Mouse (Mus musculus) kidney, adult 18-20 months (tissue): ENCODE measurements around the gene Cacng6.
"Not testable (repeated sequence)": the region's sequence is repeated elsewhere in the genome, so short reads cannot be mapped to it uniquely, and the experiment has no call there.

Experiments used
- DNase-seq: peaks from one replicate; pipeline ENCODE4 v3.0.0; 2021

Gene Cacng6

GRCm38 (mm10) chr7:3423895-3424294, at the start of gene Cacng6:
Gene Cacng6 (plus strand): TSS chr7:3424195.
- no peak for DNase-seq

DNA sequence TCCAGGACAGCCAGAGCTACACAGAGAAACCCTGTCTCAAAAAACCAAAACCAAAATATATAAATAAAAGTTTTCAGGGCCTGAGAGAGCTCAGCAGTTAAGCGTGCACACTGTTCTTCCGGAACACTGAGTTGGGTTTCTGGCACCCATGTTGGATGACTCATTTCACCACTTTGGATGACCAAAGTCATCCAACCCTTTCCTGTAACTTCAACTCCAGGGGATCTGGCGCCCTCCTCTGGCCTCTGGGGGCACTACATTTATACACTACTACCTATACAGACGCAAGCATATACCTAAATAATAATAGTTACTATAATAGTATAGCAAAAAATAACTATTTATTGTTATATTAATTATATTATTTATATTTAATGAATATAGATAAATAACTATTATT, 47.2 kb upstream of the Cacng6 start:
- DNase-seq = peak; percentile 52

GRCm38 (mm10) chr7:3382123-3382522, 41.9 kb upstream of the Cacng6 start:
- no peak for DNase-seq

GRCm38 (mm10) chr7:3384807-3385319, 39.1 kb upstream of the Cacng6 start:
- DNase-seq = no peak

DNA sequence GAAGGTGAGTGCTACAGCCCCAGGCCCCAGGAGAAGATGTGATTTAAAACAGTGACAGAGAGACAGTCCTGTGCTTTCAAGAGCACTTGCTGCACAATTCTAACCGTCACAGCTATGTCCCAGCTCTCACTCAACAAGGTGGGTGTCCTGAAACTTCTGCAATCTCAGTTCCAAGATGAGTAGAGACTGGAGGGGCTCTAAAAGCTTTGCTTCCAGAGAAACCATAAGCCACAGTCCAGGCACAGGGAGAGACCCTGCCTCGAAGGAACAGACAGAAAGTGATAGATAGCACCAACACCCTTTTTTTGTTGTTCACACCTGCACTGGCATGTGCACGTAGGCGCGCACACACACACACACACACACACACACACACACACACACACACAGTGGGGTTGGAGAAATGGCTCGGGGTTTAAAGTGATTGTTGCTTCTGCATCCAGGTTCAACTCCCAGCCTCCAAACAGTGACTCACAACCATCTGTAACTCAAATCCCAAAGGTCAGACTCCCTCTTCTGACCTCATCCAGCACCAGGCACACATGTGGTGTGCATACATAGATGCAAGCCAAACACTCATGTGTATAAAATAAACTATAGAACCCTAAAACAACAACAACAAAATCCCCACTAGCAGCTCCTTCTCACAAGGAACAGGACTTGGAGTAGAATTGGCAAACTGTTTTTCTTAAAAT, 37.8 kb upstream of the Cacng6 start:
- no peak for DNase-seq

- no peak for DNase-seq
Measured at GRCm38 (mm10) chr7:3387761-3388160, 36.2 kb upstream of the Cacng6 start.

GRCm38 (mm10) chr7:3388885-3389284, 35.1 kb upstream of the Cacng6 start:
- DNase-seq = no peak

DNA sequence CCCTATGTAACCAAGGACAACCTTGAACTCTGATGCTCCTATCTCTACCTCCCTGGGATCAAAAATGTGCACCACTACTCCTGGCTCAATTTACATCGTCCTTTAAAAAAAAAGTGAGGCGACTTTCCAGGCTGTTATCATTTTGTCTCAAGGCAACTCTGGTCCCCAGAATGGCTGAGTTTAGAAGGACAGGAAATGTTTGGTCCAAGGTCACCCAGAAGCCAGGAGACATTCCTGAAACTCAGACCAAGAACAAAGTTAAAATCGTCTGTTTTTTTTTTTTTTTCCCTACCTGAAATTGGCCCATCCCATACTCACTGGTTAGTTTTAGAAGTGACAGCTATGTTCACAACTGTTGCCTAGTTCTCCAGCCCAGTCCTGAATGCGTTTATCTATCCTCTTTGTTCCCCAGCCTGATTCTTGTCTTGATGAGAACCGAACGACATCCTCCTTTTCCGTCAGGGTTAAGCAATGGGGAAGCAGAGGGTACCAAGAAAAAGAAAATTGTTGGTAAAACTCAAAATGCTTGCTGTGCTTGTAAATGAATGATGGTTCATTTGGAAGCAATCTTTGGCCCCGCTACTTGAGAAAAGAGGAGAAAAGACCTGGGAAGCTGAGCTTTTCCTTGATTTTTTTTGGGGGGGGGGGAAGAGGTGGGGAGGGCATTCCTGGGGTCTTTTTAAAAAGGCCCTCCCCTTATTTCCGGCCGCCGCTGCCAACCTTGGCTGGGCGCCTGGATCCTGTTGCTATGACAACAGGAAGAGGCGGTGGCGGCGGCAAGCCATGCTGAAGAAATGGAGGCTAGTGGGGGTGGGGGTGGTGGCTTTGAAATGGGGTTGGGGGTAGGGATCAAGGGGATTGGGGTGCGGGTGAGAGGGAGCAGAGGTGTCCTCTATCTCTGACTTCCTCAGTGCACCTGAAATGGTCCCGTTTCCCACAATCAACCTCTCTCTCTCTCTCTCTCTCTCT, 34.3 kb upstream of the Cacng6 start:
- peak; percentile 66 for DNase-seq

- no peak for DNase-seq
Measured at GRCm38 (mm10) chr7:3390413-3391080, 33.4 kb upstream of the Cacng6 start, which contains the start of gene Cacng8. Gene Cacng8 (plus strand): TSS chr7:3390683.

- DNase-seq = no peak
Measured at GRCm38 (mm10) chr7:3391081-3391451, 32.9 kb upstream of the Cacng6 start.

- no peak for DNase-seq
Measured at GRCm38 (mm10) chr7:3391809-3392208, 32.2 kb upstream of the Cacng6 start.

DNA sequence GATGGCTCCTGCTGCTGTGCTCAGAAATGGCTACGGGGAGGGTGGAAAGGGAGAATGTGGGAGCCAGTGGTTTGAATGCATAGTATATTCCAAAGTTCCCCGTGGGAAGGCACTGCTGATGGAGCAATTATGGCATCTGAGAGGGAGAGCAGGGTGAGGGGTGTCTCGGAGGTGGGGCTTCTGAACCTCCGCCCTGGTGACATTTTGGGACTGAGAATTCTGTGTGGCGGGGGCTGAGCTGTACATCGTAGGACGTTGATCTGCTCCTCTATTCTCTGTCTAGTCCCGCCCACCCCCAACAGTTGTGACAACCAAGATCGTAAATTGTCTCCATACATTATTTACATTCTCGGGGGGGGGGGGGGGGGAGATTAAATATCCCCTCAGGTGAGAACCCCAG, 26.6 kb upstream of the Cacng6 start:
- no peak for DNase-seq

GRCm38 (mm10) chr7:3397797-3398196, 26.2 kb upstream of the Cacng6 start:
- DNase-seq = no peak

GRCm38 (mm10) chr7:3398363-3398762, 25.6 kb upstream of the Cacng6 start:
- not testable (repeated sequence) for DNase-seq

DNA sequence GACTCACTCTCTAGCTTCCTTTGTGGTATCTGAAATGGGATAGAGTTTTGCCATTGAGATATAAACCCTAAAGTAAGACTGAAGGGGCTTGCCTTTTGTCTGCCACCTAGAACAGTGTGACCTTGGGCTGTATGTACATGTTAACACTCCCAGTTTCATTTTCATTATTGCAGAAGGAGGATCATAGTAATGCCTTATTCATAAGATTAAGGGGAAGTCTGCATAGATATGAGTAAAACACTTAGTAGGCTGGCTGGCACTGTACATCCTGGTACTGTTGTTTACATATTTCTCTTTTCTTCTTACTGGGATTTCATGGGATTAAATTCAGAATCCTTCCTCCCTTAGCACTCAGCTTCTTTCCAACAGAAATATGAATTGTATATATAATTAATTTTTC, 24.1 kb upstream of the Cacng6 start:
- DNase-seq = no peak

DNA sequence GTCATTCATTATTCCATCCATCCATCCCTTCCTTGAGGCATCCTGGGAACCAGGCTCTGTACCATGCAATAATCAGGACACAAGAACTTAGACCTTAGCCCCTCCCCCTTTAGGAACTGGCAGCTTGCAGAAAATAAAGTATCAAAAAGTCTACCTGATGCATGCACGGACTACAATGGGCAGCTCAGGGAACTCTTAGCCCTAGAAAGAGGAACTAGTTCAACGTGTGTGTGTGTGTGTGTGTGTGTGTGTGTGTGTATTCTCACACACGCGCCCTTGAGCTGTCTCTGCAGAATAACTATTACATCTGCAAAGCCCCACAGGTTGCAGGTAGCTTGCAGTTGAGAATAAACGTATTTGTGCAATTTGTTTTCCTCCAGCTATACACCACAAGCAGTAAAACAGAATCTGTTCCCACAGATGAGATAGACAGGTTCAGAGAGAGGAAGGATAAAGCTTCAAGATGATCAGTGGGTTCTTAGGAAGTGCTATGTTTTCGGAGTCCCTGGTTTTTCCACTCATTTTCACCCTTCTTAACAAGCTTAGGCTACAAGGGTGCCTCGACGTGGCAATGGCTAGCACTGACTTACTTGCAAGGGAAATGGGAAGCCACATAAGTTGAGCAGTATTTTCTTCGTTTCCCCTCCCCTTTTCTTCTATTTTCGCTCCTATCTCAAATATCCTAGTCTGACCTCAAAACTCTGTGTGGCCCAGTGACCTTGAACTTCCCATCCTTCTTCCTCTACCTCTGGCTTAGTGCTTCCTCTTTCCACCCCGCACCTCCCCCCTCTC, 14.1 kb upstream of the Cacng6 start:
- DNase-seq = no peak

- DNase-seq = peak; percentile 9
Measured at GRCm38 (mm10) chr7:3411160-3411941, 12.6 kb upstream of the Cacng6 start.

DNA sequence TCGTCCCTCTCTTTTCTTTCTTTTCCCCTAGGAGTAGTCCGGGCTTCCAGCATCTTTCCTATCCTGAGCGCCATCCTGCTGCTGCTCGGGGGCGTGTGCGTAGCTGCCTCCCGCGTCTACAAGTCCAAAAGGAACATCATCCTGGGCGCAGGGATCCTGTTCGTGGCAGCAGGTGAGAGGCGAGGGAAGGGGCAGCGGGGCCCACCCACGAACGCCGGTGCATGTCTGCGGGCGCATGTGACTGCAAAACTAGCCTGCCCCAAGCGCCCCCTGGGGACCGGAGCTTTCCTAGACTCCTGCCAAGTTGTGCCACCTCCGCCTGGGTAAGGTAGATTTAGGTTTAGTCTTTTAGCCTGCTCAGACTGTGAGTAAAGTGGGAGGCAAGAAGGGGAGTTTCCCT, 12.0 kb upstream of the Cacng6 start:
- DNase-seq = peak; percentile 8

DNA sequence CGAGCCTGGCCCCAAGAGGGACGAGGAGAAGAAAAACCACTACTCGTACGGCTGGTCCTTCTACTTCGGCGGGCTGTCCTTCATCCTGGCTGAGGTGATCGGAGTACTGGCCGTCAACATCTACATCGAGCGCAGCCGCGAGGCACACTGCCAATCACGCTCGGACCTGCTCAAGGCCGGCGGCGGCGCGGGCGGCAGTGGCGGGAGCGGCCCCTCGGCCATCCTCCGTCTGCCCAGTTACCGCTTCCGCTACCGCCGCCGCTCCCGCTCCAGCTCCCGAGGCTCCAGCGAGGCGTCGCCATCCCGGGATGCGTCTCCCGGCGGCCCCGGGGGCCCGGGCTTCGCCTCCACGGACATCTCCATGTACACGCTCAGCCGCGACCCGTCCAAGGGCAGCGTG, 9.1 kb upstream of the Cacng6 start:
- DNase-seq = peak; percentile 45

GRCm38 (mm10) chr7:3415378-3415777, 8.6 kb upstream of the Cacng6 start:
- peak; percentile 49 for DNase-seq

DNA sequence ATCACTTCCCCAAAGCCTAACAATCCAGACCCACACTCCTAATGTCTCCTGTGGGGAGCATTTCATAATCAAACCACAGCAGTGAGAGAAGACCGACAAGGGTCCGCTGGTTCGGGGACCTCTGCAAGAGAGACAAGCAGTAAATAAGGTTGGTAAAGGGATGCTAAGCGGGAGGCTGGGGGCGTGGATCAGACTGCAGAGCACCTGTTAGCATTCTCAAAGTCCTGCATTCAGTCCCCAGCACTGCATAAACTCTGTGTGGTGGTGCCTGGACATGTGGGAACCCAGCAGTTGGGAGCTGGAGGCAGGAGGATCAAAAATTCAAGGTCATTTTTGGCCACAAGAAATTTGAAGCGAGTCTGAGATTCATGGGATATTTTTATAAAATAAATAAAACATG, 4.1 kb upstream of the Cacng6 start:
- no peak for DNase-seq

DNA sequence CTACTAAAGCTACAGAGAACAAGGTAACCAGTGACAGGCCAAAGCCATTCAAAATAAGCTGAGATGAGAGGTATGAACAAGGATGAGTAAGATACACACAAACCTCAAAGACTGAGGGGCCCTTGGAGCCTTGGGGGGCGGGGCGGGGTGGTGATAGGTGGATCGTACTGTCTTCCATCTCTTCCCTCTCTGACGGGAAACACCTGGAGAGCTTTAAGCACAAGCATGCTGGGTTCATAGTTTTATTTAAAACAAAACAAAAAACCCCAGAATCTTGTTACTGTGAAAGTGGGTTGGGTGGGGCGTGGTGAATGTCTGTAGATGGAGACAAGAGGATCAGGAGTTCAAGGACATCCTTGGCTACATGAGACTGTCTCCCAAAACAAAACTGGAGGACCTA, 3.5 kb upstream of the Cacng6 start:
- no peak for DNase-seq
